Mouse (Mus musculus) hematopoietic stem cell, adult 5-6 weeks (primary cell): ENCODE results near the gene Ifna5. TPM values are rescaled to one million over a fixed set of nuclear protein-coding genes. Genes with fewer than 3 reads are reported as not detected.
A peak's percentile ranks its signal among the peaks of the same experiment; 100 is the strongest.

ENCODE experiments used
- ATAC-seq, 2 experiments: fragments of 125-278 bp in 1 of 2; replicated peaks in 1 of 2; 2 replicates each; pipeline ENCODE4 v1.8.0; 2016 to 2017; ENCODE audit warnings: inconsistent platforms in 2 of 2, mild to moderate bottlenecking in 2 of 2, moderate number of reproducible peaks in 2 of 2, low read depth in 1 of 2, moderate TSS enrichment in 1 of 2; ENCODE audit not compliant: low FRiP score in 2 of 2, poor library complexity in 2 of 2, severe bottlenecking in 2 of 2, insufficient read depth in 1 of 2, low TSS enrichment in 1 of 2
- total RNA-seq: library from RNA; stranded (forward); fragments of 172-1452, 232-1000 nt; gene quantifications from 2 replicates; pipeline ENCODE4 v1.2.3, GENCODE M21; 2017

Ifna5 gene
- total RNA-seq, 1 experiment from 2014 or later = not detected

DNA sequence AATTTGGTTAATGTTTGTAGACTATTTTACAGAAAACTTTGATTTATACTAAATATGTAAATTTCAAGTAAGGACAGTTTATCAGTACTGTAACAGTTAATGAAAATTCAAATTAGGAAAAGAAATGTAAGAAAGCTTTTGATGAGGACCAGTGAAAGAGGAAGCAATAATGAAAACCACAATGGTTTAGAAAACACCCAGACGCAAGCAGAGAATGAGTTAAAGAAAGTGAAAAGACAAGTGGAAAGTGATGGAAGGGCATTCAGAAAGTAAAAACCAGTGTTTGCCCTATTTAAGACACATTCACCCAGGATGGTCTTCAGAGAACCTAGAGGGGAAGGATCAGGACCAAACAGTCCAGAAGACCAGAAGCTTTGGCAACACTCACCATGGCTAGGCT lies 14.4 kb downstream of the Ifna5 start, which contains the start of gene Ifna1:
Gene Ifna1 (plus strand): TSS at position 390 of the 400 bp plus-strand sequence.
- peak in 1 of 2 experiments; percentile 46; a peak in 1 of 4 replicates for ATAC-seq

DNA sequence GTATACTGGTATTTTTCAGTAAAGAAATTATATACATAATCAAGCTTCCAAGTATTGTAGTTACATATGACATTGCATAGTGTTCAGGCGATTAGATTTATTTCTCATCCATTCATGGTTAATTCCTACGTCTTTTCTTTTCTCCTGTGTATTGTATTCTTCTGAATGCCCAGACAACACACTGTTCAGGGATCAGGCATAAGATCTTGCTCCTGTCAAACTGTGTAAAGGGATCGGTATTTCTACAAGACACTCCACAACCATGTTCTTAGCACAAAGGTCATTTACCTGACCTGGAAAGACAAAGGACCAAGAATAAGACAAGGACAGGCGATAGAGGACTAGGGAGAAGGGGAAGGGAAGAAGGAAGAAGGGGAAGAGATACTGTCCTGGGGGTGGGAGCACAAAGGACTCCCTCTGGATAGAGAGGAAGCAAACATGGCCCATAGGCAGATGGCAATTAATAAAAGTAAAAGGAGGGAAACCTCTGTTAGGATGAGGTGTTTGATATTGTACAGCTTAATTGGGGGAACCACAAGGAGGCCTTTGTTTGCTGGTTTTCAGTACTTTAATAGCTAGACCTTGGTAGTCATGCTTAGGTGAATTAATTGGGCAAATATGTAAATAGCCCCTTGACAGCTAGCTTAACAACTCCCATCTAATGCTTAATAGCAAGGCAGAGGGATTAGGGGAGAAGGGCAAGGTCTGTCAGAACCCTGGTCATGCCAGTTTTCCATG lies 15.9 kb downstream of the Ifna5 start:
- ATAC-seq = no peak

DNA sequence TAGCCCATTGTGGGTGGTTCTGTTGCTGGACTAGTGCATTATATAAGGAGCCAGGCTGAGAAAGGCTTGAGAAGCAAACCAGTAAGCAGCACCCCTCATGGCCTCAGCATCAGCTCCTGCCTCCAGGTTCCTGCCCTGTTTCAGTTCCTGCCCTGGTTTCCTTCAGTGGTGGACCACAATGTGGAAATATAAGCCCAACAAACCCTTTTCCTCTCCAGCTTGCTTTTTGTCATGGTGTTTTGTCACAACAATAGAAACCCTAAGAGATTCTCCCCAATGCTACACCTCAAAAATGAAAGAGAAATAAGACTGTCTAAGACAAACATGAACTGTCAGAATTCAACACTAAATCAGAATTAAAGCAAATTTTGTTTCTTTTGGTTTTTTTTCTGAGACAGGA lies 23.9 kb downstream of the Ifna5 start:
- ATAC-seq = peak; percentile 17 to 21; a peak in 2 of 4 replicates

DNA sequence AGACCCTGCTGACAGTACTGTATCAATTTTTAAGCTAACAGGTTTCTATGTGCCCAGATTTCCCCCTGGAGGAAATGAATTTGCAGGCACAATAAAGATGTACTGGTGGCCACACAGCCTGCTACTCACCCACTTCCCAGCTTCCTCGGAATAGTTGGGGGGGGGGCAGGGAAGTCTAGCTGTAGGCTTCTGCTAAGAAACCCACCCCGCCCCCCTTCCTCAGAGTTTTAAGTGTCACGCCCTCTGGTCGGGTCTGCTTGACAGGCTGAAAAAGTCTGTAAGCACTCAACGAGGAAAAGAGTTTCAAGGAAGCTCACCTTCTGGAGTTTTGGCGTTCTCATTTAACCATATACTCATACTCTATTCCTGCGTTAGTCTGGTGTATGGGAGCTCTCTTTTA lies 28.0 kb downstream of the Ifna5 start:
- ATAC-seq = no peak

DNA sequence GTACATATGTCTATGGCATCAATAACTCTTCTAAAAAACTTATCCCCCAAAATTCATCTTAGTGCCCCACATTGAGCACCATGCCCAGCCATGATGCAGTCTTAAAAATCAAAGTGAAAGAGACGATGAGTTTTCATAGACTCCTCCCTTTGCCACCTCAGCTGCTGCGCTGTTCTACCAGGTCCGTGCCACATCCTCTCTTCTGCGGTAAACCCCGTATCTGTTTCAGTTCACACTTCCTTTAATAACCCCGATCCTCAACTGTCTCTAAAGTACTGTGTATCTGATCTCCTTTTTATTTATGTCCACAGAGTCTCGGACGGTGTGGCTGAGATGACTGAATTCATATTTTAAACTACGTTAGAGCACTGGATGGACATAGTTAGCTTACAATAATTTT lies 29.3 kb downstream of the Ifna5 start:
- ATAC-seq = peak; percentile 82 to 87

DNA sequence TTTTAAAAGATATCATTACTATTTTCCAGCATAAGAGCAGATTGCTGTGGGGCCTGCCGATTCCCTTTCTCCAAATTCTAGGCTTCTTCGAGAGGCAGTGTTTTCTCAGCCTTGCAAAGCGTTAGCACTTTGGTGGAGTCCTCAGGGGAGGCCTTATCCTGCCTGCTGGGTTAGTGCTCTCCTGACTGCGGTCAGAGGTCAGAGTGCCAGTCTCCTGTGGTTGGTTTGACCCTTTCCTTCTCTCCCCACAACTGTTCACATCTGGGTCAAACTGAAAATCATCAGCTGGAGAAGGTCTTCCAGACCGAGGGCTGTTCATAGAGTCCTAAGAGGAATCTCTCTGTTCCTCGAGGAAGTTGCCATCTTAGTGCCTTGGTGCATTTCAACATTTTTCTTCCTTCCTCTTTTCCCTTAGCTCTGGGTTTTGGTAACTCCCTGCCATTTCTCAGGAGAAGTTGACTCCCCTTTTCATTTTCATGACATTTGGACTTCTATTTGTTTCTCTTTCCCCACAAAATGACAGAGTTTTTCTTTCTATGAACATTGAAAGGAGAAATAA lies 29.8 kb downstream of the Ifna5 start:
- peak; percentile 12 to 20 for ATAC-seq

DNA sequence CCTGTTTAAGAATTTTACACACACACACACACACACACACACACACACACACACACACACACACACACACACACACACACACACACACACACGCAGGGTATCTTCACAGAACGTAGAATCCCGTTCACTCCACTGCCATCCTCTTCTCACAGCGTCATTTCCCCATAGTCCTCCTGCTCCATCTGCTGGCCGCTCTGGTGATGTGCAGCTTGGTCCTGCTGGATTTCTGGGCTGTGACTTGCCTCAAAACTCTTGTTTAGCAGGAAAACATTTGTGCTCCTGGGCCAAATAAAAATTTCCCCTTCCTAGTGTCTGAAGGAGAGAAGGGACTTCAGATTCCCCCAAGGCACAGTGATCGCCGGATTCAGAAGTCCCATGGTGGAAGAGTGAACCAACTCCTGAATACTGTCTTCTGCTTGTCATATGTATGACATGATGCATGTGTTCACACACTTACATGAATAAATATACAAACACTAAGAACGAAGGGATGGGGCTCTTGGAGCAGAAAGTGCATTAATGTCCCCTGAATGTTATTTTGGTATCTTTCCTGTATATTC lies 32.1 kb downstream of the Ifna5 start:
- peak; percentile 72 to 82 for ATAC-seq

DNA sequence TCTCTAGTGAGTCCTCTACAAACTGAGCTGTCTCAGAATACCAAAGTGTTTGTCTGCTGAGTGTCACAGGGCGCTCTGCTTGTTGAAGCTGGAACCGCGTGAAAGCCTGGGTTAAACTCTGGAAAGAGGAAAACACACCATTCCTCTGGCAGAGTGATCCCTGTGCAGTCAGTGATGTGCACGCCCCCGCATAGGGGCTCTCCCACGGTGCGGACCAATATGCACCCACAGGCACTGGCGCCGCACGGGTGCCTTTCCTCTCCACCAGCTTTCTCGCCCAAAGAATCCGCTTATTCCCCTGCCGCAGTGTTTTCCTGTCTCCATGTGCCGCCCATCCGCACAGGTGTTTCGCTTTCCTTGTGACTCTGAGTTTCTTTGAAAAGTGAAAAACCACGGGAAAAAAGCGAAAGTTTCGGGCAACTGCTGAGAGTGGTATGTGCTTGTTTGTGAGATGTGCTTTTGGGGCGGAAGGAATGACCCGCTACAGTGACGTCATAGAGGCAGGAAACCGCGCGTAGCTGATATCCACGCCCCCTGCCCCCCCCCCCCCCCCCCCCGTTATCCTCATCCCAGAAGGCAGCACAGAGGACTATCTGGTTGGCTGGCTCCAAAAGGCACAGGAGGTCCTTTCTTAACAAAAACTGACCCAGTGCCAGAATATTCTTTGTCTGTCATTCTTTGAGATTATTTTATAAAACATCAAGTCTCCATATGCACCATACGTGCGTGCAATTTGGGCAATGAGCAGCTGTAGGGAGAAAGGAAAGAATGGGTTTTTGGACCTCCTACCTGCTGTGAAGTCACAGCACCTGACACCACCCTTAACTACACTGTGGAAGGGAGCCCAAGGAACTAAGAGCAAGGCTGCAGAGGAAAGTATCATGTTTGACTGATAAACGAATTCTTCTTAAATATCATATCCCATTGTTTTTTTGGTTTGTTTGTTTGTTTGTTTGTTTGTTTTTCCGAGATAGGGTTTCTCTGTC lies 32.9 kb downstream of the Ifna5 start:
- ATAC-seq = peak; percentile 28 to 45

DNA sequence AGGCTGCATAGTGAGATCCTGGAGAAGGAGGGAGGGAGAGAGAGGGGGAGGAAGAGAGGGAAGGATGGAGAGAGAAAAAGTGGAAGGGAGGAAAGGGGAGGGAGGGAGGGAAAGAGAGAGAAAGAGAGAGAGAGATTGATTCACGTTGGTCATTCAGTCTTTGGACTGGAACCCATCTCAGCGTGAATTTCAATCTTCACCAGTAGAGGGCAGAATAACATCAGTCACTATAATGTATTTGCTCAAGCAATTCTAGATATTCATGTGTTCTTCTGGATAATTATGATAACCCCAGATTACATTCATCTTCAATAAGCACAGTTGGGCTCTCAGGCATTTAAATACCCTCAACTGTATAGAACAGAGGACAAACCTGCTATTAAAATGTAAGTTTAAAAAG lies 37.4 kb downstream of the Ifna5 start:
- 0 out of 4 replicates have a peak, but pooled peaks of 1 of the 2 experiments have one; percentile 30 for ATAC-seq

DNA sequence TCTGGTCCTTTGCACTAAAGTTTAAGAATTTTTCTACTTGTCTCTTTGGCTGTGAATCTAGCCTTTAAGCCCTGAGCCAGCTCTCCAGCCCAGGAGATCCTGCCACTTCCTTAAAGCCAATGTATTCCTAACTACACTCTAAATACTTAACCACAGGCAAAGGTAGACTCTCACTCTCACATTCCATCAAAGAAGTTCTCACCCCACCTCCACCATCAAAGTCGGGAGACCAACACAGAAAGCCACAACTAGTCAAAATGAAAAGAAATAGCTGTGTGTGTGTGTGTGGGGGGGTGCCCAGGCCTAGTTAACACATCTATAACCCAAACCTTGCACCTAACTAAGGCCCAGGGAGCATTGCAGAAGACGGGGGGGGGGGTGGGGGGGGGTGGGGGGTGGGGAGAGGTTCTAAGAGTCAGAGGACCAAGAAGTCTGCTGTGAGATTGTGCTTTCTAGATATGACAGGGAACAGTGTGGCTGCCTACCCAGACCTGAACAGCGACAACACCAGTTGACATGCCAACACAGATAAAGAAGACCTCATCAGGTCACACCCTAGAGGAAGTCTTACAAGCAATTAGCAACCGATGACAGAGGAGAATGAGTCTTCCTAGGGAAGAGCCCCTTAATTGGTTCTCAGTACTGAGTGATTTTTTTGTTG lies 40.2 kb downstream of the Ifna5 start:
- ATAC-seq = no peak

DNA sequence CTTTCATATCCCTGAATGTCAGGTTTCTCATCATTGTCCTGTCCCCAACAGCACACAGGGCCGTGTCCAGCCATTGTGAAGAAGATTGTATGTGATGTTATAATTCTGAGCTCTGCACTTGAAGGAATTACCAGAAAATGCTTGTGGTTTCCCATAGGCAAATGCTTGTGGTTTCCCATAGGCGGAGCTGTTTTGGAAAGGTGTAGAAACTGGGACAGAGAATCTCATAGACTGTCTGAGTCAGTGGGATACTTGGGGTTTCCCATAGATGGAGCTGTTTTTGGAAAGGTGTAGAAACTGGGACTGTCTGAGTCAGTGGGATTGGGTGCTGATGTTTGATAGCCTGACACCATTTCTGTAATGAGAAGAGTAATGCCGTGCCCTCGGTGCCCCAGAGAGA lies 41.2 kb downstream of the Ifna5 start:
- ATAC-seq = no peak

DNA sequence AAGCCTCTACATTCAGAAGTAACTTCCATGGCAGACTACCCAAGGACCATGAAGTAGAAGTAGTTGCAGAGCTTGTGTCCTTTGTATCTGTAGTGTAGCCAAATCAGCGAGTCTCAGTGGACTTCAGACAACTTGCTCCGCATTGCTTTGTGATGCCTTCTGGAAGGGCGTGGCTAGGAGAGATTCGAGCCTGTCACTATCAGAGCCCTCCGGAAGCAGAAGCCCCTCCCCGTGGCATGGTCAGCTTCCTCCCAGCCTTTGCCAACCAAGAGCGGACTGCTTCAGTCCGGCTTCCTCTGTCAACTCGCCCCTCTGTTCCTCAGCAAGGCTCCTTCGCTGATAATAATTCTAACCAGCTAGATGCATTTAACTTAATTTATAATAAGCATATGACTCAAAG lies 42.9 kb downstream of the Ifna5 start:
- ATAC-seq = peak; percentile 83 to 85

DNA sequence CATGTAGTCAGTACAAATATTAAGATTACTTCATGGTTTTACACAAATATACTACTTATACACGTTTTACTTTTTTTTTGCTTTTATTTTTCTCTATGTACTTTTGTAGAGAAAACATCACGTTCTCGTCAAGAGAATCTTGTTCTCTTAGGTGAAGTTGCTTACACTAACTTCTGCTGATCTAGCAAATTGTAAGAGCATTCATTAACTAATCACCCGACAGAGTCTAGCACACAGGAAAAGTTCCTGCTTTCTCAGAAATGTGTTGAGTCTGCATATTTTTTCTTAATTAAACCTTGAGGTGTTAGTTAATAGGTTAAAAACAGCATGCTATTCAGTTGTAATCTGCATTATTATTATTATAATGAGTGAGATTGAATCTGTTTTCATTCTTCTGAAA lies 43.4 kb downstream of the Ifna5 start:
- no peak for ATAC-seq

DNA sequence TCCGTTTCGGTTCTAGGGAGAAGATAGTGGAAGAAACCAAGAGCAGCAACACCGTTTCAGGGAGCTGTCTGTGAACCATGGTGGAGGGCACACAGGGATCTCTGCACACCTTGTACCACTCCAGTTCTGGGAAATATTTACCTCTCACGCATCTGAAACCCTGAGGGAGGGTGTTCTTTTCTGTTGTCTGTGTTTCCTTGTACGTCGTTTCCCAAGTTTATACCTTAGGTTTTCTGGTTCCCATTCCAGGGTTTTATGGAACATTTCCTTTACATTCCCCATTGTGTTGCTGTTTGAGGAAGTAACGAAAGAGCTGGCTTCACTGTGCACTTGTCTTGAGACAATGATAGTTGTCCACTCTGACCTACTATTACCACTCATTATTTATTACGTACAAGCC lies 44.8 kb downstream of the Ifna5 start, which contains the start of gene Ifne:
Gene Ifne (minus strand): TSS at position 101 of the 400 bp plus-strand sequence.
- ATAC-seq = no peak
